Mouse (Mus musculus) ovary, postnatal 36 days (tissue): ENCODE measurements at regions not wholly inside any gene's neighbourhood (a gene's known extent, or its start where the extent isn't known, plus 50 kb on each side); places are given as distances from the start of the nearest gene placed in this dataset.

Source experiments
- DNase-seq: peaks from one replicate; pipeline ENCODE4 v3.0.0; 2022; ENCODE audit warnings: low spot score, mixed read lengths

DNA sequence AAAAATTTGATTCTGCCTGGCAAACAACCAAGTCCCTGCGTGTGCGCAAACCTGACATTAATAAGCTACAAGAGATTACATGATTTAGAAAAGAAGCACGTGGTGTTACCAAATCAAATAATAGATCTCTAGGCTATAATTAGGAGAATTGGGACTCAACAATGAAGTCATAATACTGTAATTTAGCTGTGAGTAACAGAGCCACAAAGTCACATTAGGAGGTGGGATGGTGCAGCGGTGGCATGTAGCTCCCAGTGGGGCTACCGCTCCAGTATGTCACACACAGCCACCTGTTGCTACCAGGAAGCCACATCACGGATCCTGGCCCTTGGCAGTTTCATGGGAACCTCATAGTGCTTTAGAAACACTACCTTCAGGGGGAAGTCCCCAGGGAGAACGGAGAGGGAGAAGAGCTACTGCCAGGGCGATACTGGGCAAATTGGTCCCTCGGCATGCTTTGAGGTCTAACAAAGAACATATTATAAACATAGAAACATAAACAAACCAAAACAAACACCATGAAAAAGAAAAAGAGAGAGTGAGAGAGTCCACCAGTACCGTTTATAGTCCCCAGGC lies 551.2 kb downstream of the Insc start:
- no peak for DNase-seq

DNA sequence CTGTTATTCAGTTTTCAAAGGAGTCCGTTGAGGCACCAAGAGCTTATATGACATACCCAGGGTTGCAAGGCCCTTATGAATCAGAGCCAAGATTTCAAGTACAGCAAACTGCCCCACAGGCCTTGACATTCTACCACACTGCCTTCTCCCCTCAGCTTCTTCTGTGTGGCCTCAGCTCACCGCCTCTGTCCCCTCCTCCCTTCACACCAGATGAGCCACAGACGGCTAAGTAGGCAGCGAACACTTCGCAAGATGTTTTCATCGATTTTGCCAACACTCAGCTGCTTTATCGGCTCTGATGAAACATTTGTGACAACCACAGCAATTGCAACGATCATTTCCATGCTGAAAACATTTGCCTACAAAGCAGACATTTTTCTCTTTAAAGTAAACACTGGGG lies 556.7 kb downstream of the Insc start:
- no peak for DNase-seq

DNA sequence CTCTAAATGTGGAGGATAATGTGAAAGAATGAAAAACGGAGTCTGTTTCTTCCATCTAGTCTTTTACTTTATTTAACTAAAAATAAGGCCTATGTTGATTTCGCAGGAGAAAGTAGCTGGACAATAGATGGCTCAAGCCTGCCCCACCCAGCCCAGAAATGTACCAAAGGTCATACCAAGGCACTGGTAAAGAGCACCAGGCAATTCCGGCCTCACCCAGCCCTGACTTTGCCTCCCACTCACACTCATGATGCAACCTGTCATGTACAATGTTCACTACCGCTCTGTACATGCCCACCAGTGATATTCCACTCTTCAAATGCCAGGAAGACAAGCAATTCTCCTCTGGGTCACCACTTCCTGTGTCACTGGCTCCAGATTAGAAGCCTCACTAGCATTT lies 564.9 kb downstream of the Insc start:
- DNase-seq, result no peak

DNA sequence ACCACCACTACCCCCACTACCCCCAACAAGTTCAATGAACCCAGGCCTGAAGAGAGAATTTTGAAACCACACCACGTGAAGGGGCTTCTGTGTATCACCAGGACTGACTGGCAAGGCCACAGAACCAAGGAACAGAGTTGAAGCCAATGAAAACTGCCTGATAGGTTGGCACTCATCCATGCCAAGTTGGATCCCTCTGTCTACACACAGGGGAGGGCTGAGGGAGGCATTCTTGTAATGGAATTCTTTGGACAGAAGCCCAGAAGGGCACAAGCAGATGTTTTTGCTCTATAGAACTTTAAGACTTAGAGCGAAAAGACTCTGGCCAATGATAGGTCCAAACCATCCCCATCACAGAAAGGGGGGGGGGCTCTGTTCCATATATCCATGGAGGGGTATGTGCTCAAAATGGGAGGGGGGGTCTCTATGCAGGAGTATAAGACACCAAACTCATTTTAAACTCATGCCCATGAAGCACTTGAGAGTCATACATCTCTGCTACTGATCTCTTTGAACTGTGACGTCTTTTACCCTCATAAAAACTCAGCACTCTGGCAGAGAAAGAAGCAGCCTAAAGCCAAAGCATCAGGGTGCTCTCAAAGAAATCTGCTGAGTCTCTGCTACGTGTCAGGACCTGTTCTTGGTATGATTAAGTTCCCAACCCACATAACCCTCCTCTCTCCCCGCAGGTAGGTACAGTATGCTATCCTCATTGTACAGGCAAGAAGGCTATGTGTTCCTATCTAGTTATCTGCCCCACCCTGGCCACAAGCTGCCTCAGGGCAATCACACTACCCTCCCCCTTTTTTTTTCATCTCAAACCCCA lies 567.1 kb downstream of the Insc start:
- DNase-seq, result peak; percentile 48

DNA sequence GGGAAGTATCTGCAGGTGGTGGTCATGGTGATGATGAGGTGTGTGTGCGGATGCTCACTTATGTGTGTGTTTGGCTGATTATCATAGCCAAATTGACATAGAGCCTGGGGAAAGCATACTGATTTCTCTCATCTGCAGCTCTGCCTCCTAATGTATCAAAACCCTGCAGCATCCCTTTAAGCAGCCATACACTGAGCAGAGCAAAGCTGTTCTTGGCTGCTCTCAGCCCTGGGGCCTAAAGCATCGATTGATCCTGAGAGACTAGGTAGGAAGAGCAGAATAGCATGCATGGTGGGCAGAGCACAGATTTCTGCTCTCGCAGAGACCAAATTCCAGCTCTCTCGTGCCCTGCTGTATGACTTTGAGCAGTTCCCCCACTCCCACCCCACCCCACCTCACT lies 576.0 kb downstream of the Insc start:
- DNase-seq, result no peak

DNA sequence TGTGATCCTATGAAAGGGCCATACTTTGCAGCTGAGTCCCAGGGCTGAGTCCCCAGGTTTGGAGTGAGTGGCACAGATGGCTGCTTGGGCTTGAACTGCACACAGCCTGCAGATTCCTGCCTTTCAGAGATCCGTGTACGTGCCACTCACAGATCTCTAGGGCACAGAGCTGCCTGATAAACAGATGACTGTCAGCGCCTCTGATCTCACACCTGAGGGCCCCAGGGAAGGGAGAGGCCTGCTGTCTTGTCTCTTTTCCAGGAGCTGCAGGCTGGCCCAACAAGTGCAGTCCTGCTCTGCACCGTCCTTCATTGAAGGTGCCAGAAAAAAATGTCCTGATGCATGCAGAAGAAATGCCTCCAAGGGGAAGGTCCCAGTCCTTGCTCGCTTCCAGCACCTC lies 579.5 kb downstream of the Insc start:
- no peak for DNase-seq

DNA sequence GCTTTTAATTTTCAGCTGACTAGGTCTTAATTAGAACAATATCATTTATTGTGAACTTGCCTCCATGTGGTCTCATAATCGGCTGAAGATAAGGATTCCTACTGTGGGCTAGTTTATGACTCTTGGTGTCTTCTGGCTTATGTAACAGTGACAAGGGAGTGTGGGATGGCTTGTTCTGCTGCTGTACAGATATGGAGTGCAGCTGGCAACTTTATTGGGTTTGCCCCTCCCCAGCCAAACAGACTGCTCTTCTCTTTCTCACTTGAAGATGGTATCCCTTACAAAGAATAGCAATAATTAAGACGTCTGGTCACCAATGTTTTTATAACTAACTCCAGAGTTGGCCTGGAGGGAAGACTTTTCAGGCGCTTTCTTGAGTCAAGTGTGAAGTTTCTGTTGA lies 584.8 kb downstream of the Insc start:
- DNase-seq, result no peak

DNA sequence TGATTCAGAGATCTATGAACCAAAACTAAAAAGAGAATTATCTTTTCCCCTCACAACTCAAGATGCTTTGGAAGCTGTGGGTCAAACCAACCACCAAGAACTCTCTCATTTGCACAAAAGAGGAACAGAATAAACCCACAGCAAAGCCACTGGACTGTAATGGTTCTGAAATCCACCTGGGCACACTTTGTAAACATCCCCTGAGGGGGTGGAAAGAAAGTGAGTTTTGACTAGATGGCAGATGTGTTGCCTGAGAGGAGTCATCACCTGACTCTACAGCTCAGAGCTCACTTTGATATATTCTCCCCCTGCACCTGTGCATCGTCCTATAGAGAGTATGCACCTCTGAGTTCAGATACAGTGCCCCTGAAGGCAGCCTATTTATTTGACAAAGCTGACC lies 588.2 kb downstream of the Insc start:
- no peak for DNase-seq

DNA sequence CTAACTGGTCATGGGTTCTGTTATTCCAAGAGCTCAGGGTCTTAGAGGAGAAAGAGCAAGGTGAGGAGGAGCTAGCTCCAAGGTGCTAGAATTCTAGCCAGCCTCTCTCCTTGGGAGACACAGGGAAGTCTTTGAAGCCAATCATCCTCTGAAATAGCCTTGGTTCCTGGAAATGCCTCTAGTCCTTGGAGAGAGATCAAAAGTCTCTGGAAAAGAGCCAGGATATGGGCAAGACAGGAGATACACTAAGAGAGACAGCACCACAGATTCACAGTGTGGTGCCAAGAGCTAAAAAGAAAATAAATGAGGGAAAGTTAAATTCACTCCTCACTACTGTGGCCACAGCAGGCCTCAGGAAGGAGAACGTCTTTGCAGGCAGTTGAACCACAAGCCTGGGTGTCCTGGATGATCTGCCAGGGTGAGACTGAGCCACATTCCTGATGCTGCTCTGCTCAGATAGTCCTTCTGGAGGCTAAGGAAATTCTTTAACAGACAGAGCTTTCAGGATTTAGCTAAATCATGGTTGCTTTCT lies 589.6 kb downstream of the Insc start:
- no peak for DNase-seq

DNA sequence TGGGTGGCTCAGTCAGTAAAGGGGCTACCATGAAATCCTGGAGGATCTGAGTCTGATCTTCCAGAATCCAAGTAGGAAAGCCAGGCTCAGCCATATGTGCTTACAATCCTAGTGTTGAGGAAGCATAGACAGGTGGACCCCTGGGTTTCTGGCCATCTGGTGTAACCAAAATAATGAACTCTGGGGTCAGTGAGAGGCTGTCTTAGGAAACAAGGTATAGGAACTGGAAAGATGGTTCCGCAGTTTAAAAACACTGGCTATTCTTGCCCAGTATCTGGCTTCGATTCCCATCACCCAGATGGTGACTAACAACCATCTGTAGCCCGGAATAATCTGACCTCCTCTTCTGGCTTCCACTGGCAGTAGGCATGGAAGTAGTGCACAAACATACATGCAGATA lies 591.6 kb downstream of the Insc start:
- no peak for DNase-seq

DNA sequence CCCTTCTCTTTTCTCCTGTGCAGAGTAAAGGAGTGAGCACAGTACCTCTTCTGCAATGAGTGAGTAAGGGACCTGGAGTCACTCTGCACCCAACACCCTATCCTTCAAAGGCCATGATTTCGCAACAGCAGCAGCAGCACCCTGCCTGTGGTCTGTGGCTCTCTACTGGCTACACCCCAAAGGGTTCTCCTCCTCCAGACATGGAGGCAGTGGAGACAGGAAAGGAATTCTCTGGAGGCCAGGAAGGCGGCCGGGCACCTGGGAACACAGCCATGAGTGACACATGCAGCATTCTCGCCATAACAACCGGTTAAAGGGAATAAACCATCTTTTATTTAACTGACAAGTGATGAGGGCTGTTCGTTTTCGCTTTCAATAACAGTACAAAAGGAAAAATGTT lies 596.7 kb downstream of the Insc start:
- peak; percentile 10 for DNase-seq

DNA sequence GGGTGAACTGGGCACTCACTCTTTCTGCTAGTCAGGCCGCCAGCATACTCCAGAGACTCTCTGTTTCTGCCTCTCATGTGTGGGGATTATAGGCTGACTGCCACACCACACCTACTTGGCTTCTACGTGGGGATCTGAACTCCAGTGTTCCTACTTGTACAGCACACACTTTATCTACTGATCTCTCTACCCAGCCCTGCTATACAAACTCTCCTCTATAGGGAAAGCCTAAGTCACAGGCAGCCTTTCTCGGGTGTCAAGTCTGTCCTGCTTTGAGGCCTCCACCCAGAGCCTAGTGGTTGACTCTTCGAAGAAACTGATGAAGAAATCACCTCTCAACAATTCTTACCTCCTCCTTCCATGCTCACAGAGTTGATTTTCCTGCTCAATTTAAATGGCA lies 597.5 kb downstream of the Insc start:
- no peak for DNase-seq

DNA sequence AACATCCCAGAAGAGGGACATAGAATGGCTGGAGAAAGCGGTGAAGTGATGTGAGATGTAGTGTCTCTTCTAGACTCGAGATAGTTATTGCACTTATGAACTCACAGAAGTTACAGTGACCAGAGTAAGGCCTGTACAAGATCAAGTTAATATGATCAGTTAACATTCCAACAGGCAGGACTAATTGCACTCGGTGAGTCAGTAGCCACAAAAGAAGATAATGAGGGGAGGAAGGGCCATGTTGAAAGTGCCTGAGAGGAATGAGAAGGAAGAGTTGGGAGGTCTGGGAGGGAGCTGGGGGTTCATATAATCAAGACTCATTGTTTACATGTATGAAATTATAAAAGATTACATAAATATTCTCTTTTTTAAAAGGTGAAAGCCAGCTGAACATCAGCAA lies 602.3 kb downstream of the Insc start:
- DNase-seq, result no peak

DNA sequence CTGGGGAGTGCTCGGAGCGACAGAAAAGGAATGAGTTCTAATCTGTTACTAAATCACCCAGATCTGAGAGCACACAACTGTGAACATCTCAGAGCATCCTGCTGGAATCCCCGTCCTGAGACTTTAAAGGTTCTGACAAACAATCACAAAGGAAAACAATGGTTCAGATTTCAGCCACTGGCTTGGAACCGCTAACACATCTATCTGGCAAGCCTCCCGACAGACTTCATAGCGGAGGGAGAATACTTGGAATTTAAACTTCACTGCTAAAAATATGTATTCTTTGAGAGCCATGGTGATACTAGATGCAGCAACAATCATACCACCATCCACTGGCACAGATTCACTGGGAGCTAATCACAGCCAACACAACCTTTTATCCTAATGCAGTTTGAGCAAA lies 615.2 kb downstream of the Insc start:
- DNase-seq, result no peak

DNA sequence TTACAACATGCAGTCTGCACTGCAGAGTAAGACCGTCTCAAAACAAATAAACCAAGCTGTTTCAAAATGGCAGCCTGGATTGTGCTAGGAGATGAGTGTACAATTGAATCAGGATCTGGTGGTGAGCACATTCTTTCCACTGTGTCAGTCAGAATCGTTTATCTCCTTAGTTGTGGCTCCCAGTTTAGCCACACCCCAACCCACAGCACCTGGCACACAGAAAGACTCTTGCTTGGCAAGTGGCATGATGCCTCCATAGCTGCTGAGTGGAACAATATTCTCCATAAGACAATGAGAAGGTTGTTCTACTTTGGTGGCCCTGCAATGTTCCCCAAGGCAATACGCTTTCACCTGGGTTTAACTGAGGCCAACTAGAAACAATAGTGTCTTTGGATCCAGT lies 616.6 kb downstream of the Insc start:
- no peak for DNase-seq

DNA sequence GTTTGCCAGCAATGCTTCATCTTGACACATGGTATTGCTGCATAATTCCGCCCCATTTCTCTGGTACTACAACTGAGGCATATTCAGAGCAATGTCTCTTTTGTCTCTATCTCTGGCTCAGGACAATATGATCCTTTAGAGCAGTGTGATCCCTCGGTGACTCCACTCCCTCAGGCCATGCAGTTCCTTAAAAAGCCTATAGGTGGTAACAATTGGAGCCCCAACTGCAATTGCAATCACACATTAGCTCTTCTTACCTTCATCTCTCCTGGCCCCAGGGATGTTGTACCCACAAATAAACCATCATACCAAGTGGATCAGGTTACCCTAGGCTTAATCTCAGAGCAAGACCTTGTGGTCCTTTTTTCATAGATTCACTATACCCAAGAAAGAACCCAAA lies 618.6 kb downstream of the Insc start:
- no peak for DNase-seq

DNA sequence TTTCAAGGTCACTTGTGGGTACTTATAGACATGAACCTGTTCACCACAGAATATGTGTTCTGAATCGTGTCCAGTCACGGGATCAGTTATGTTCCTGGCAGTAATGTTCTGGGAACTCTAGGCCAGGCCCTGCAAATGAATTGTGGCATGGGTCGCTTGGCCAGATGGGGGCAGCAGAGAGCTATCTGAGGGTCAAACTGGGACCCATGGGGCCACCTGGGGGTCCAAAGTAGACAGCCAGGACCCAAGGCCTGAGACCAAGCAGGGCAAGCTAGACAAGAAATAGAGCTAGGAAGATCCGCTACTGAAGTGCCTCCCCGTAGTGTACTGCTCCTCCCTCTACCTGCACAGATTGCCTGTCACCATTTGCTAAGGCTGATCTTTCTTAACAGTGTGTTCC lies 623.4 kb downstream of the Insc start:
- peak; percentile 71 for DNase-seq

DNA sequence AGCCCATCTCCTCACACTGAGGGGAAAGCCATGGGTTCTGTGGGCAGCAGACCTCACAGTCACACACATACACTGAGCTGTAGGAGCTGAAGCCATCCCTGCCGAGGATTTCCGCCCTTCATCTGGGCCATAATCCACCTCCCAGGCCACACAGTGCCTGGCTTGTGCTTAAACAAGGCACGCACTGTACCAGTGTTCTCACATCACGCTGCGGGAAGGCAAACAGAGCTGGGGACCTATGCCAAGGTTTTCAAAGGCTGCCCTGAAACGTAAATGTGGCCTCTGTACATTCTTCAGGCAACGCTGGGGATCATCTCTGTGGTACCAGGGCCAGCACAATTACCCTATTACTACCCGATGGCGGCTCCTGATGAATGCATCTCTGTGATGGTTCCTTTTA lies 627.6 kb downstream of the Insc start:
- DNase-seq, result no peak

DNA sequence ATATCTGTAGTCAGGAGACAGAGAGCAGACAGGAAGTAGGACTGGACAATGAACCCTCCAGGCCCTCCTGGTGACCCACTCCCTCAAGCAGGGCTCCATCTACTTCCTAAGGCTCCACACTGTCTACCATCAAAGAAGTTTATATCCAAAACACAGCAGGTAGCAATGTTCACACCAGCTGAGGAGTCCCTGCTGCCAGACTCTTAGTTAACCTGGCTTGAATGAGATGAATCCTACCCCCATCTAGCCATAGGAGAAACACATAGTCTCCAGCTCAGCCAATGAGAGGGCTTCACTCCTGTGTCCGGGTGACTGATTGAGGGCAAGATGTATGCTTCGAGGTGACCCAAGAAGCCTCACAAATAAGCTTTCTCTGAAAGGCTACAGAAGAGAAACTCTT lies 629.4 kb downstream of the Insc start:
- no peak for DNase-seq

DNA sequence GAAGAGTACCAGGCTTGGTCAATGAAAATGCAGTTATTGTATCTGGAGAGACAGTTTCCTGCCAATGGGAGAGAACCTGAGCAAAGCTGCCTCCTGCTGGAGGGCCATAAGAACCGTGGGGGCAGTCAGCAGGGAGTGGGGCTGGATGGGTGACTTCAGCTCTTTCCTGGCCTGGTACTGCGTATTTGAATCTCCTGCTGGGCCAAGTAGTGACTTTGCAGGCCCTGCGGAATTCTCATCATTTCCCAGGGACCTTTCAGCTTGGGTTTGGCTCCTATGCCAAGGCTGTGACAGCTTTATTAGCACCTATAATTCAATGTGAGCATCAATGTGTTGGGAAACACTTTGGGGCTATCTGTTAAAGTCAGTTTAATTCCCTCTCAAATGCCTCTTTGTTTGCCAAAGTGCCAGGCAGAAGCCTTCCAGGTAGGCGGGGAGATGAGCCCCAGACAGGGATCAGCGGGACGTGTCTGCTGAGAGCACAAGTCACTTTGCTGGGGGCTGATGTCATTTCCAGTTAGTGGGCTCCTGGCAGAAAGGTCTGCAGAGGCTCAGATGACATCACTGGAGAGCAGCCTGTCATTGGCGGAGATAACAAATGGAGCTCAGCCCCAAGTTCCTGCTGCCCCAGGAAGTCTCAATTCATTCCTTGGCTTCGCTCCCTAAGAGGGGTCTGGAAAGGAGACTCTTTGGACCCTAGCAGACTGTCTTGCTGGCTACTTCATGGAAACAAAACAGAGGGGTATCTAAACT lies 630.5 kb downstream of the Insc start:
- DNase-seq, result no peak

DNA sequence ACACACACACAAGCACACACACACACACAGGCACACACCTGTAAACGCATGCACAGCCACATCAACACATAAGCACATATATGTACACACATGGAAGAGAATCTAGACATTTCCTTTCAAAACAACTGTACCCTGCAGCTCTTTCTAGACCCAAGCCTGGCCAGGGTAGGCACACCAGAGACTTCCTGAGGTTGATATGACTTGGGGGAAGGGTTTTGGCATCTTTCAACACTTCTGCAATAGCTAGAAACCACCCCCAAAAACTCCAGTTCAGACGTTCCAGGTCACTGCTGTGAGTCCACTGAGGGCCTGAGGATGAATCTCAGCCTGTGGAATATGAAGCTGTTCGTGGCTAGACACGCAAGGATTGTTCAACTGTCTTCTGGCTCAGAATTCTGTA lies 632.6 kb downstream of the Insc start:
- no peak for DNase-seq

DNA sequence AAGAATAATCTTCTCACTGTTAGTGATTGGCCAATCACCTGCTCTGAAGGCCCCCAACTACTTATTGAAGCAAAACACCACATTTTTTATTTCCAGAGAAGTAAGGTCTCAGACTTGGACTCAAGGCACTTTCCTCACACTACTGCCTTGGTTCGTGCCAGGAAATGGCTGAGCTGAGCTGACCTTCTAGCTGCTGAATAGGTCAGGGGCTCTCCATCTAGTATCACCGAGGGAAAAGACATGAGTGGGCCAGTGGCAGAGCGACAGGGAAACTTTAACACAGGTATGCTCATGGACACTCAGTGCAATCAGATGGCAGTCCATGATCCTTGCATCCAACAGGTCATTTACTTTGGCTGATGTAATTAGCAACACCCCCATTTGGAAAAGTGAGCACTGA lies 635.3 kb downstream of the Insc start:
- DNase-seq, result no peak

DNA sequence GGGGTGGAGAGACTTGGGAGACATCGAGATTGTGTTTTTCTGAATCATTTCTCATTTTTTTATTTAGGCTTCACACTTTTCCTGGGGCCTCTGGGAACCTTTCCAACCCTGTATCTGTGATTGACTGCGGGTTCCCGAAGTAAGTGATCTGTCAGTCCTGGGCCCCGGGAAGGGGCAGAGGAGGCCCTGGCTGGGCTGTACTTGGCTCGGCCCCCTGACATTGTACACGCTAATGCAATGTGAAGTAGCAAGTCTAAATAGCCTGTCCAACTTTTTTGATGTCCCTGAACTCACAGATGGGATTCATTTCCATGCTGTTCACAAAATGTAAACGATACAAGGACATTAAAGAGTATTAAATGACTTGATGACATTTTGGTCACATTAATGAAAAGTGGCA lies 636.1 kb downstream of the Insc start:
- no peak for DNase-seq
